Mouse (Mus musculus) stomach, embryonic 16.5 days (tissue): Measurements from ENCODE around the gene Aifm3. TPM values are rescaled to one million over a fixed set of nuclear protein-coding genes. Genes with fewer than 3 reads are reported as not detected.
A peak's percentile ranks its signal among the peaks of the same experiment; 100 is the strongest.
"Not testable (repeated sequence)": the region's sequence is repeated elsewhere in the genome, so short reads cannot be mapped to it uniquely, and the experiment has no call there.

Experiments
- ATAC-seq: fragments of 200-750 bp; cut with Nextera tagmentation; 2 replicates; pipeline ENCODE4 v1.8.0; 2017; ENCODE audit warnings: moderate number of reproducible peaks, moderate TSS enrichment; ENCODE audit not compliant: insufficient read depth, low FRiP score
- H3K27ac ChIP-seq: fragments of 300-500 bp; sonication (generic); 2 replicates; pipeline ENCODE4 v1.5.1; 2014; ENCODE audit warnings: low read length
- H3K27me3 ChIP-seq: fragments of 300-500 bp; sonication (generic); 2 replicates; pipeline ENCODE4 v1.6.1; 2014; ENCODE audit warnings: low read length, control low read depth, mixed read lengths; ENCODE audit not compliant: control insufficient read depth, insufficient read depth
- H3K36me3 ChIP-seq: fragments of 300-500 bp; sonication (generic); 2 replicates; pipeline ENCODE4 v1.6.1; 2014; ENCODE audit warnings: low read length; ENCODE audit not compliant: control insufficient read depth, insufficient read depth
- H3K4me1 ChIP-seq: fragments of 300-500 bp; sonication (generic); 2 replicates; pipeline ENCODE4 v1.6.1; 2014; ENCODE audit warnings: low read length, control low read depth, mixed read lengths; ENCODE audit not compliant: control insufficient read depth, insufficient read depth
- H3K4me2 ChIP-seq: fragments of 300-500 bp; sonication (generic); 2 replicates; pipeline ENCODE4 v1.6.1; 2014; ENCODE audit warnings: low read depth, low read length, mixed read lengths
- H3K4me3 ChIP-seq: fragments of 300-500 bp; sonication (generic); replicated peaks from 2 replicates; pipeline ENCODE4 v1.5.1; 2014; ENCODE audit warnings: mild to moderate bottlenecking, low read length
- H3K9ac ChIP-seq: fragments of 300-500 bp; sonication (generic); 2 replicates; pipeline ENCODE4 v1.6.1; 2014; ENCODE audit warnings: low read length
- H3K9me3 ChIP-seq: fragments of 300-500 bp; sonication (generic); replicated peaks from 2 replicates; pipeline ENCODE4 v1.6.1; 2016; ENCODE audit warnings: low read length, control low read depth; ENCODE audit not compliant: control insufficient read depth
- WGBS: fragments of 180-500 bp; shearing (Covaris S2); extraction: QIAGEN DNeasy Blood & Tissue Kit; methylation state at CpG from one replicate; pipeline ENCODE4 v1.1.7; 2014; 5-methylcytosine and 5-hydroxymethylcytosine counted together
- polyA plus RNA-seq: library from polyadenylated mRNA; unstranded; fragments of >200 nt; fragmentation: Nextera tagmentation; extraction: Ambion mirVana; gene quantifications from 2 replicates; pipeline ENCODE4 v1.2.1, GENCODE M21; 2015

Aifm3 gene
- polyA plus RNA-seq, 1 experiment from 2014 or later = 3.1 TPM

- peaks cover 22% of the 10 kb centered on the region for H3K4me1 ChIP-seq
- H3K36me3 ChIP-seq, H3K9ac ChIP-seq, H3K9me3 ChIP-seq, H3K27ac ChIP-seq, ATAC-seq, H3K27me3 ChIP-seq, H3K4me3 ChIP-seq: not testable (repeated sequence)
- WGBS = 26% methylated on average over 4 of the region's 4 CpGs
- peak overlapping the region; percentile 45; the same call in 1 of the 2 replicates for H3K4me2 ChIP-seq
Observed at GRCm38 (mm10) chr16:17554702-17555101, 65.3 kb downstream of the Aifm3 start.

- peaks cover 22% of the 10 kb centered on the region for H3K4me1 ChIP-seq
- H3K4me3 ChIP-seq = no peak overlapping the region
- no peaks in the 10 kb centered on the region for H3K36me3 ChIP-seq
- no peaks in the 10 kb centered on the region for H3K9me3 ChIP-seq
- H3K9ac ChIP-seq = no peak overlapping the region
- H3K27me3 ChIP-seq = no peaks in the 10 kb centered on the region
- 89% methylated on average over 4 of the region's 4 CpGs for WGBS
- H3K4me2 ChIP-seq = no peak overlapping the region
- H3K27ac ChIP-seq = no peak overlapping the region
- no peak for ATAC-seq
Observed at GRCm38 (mm10) chr16:17556180-17556579, 66.8 kb downstream of the Aifm3 start.

GRCm38 (mm10) chr16:17556907-17557306, 67.5 kb downstream of the Aifm3 start:
- H3K27me3 ChIP-seq = no peaks in the 10 kb centered on the region
- 45% methylated on average over 4 of the region's 4 CpGs for WGBS
- ATAC-seq = no peak
- H3K4me1 ChIP-seq = peaks cover 26% of the 10 kb centered on the region
- H3K9me3 ChIP-seq = no peaks in the 10 kb centered on the region
- H3K36me3 ChIP-seq = no peaks in the 10 kb centered on the region
- no peak overlapping the region for H3K4me3 ChIP-seq
- H3K27ac ChIP-seq = no peak overlapping the region
- no peak overlapping the region for H3K9ac ChIP-seq
- H3K4me2 ChIP-seq = no peak overlapping the region

Other genes with a start within 250 kb of the Aifm3 start
- gene Tmem191c, start 213.5 kb upstream of the Aifm3 start, polyA plus RNA-seq = 13.4 and 16.3 TPM in 2 replicates
- gene Serpind1, start 158.2 kb upstream of the Aifm3 start, polyA plus RNA-seq = 7.8 and 10.7 TPM in 2 replicates
- 19.4 and 20.9 TPM in 2 replicates for gene Snap29, start 83.6 kb upstream of the Aifm3 start, polyA plus RNA-seq
- gene Pi4ka, start 83.3 kb upstream of the Aifm3 start, polyA plus RNA-seq = 32.7 and 35.7 TPM in 2 replicates
- 51.2 and 53.1 TPM in 2 replicates for gene Crkl, start 37.6 kb upstream of the Aifm3 start, polyA plus RNA-seq
- gene Lztr1, start 19.1 kb downstream of the Aifm3 start, polyA plus RNA-seq = 89.4 and 90.8 TPM in 2 replicates
- gene Thap7, start 41.5 kb downstream of the Aifm3 start, polyA plus RNA-seq = 56.8 and 61.1 TPM in 2 replicates
- gene Lrrc74b, start 71.6 kb downstream of the Aifm3 start, polyA plus RNA-seq = 0.34 and 0.51 TPM in 2 replicates
- gene P2rx6, start 72.3 kb downstream of the Aifm3 start, polyA plus RNA-seq = 1.8 and 2.1 TPM in 2 replicates
- 25.9 and 26.6 TPM in 2 replicates for gene Slc7a4, start 93.6 kb downstream of the Aifm3 start, polyA plus RNA-seq
- 24.7 and 25.3 TPM in 2 replicates for gene Smpd4, start 129.7 kb downstream of the Aifm3 start, polyA plus RNA-seq
- 4.7 and 4.9 TPM in 2 replicates for gene Ccdc74a, start 156.9 kb downstream of the Aifm3 start, polyA plus RNA-seq
- gene Med15, start 243.3 kb downstream of the Aifm3 start, polyA plus RNA-seq = 39.2 and 42.5 TPM in 2 replicates